Mouse (Mus musculus) stomach, adult 2 months (tissue): ENCODE data around the gene Uts2r. TPM values are rescaled to one million over a fixed set of nuclear protein-coding genes. Genes with fewer than 3 reads are reported as not detected.

Experiments used
- polyA plus RNA-seq: library from polyadenylated mRNA; depleted of rRNA; stranded (reverse); fragments of >200 nt; gene quantifications from 2 replicates; pipeline ENCODE4 v1.2.3, GENCODE M21; 2012; rRNA removed

Gene Uts2r
- not detected in 2 replicates for polyA plus RNA-seq

DNA sequence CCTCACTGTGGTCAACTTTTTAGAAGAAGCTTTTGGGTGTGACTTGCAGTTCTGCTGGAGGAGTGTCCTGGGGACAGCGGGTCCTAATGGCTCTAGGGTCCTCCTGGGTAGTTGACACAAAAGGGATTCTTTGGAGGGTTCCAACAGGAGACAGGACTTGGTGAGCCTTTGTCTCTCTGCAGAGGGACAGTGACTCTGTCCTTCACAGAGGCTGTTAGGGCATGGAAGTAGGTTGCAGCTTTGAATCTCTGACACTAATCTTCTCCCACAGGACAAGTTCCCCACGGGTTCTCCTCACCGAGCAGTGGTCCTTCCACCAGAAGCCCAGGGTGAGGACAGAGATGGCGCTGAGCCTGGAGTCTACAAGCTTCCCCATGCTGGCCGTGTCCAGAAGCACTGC is at the start of gene Uts2r:
Uts2r (plus strand) TSS at position 301 of the 400 bp plus-strand sequence.

DNA sequence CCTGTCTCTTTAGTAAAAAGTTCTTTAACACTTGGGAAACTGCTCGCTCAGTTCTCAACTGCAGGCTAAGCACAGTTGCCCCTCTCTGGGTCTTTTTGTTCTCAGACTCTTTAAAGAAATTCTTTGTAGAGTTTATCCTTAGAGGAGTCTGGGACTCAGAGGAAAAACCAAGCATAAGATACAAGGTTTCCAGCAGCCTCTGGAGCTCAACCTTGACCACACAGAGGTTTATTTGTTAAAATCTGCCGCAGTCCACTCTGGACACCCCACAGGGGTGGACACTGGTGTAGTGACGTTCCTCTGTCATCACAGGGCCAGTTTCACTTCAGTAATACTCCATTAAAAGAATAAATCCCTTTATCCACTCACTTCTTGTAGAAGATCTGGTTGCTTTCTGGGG is 41.5 kb upstream of the Uts2r start, which contains the start of gene Tex19.2:
Tex19.2 (minus strand) TSS at position 101 of the 400 bp plus-strand sequence.

DNA sequence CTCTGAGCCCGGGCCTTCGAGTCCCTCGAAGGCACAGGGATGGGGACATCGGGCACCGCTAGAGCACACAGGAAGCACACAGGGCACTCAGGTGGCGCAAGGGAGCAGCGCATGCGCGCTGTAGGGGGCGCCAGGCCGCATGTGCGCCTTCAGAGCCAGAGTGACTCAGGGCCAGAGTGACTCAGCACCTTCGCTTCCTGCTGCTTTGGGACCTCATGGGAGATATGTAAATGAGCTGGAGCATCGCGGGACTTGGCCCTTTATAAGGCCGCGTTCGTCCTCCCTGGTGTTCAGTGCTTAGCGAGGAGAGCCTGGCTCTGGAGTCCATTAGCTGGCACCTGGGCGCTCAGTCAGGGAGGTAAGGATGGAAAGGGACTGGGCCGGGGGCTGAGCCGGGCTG is 14.2 kb upstream of the Uts2r start, which contains the start of gene Tex19.1:
Tex19.1 (plus strand) TSS at position 279 of the 400 bp plus-strand sequence.

DNA sequence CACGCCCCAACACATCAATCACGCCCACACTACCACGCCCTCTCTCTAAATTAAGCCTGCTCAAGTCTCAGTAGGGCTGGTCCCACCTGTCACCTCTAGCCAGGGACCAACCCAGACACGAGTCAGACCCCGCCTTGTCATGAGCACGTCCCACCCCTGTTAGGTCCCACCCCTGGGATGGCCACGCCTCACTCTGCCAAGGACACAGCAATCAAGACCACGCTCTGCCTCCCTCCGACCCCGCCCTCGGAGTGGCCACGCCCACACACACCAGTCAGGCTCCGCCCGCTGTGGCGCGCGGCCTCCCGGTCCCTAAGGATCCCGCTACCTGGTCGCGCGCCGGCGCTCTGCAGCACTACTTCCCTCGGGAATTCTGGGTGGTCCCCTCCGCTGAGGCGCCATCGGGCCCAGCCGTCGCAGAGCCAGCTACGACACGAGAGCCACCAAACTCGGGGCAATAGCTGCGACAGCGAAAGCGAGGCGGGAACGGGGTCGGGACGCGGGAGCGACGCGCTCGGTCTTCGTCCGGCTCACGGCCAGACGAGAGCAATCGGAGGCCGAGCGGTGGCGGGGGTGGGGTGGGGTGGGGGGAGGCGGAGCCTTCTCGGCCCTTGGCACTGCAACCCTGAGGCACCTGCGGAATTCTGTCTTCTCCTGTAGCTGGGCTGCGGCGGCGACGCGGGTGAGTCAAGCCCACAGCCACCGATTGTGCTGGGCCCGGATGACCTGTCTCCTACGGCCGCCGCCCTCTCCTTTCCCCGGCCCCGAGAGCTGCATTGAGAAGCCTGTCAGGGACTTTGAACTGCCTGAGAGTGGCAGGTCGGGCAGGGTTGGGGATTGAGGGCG is 44.3 kb downstream of the Uts2r start, which contains the start of the genes Hexdc and Ogfod3:
Hexdc (plus strand) TSS at position 273 of the 846 bp plus-strand sequence.
Ogfod3 (minus strand) TSS at position 551 of the 846 bp plus-strand sequence.

Other genes with a start within 250 kb of the Uts2r start
- gene Ccdc57, start 227.4 kb upstream of the Uts2r start, polyA plus RNA-seq, result 0.17 and 0.57 TPM in 2 replicates
- 7.7 and 11.7 TPM in 2 replicates for gene Slc16a3, start 211.8 kb upstream of the Uts2r start, polyA plus RNA-seq
- 20.4 and 24.3 TPM in 2 replicates for gene Csnk1d, start 168.9 kb upstream of the Uts2r start, polyA plus RNA-seq
- 0.60 and 0.72 TPM in 2 replicates for gene Cd7, start 120.9 kb upstream of the Uts2r start, polyA plus RNA-seq
- gene Sectm1b, start 96.7 kb upstream of the Uts2r start, polyA plus RNA-seq, result 21.4 and 32.9 TPM in 2 replicates
- 2.0 and 4.8 TPM in 2 replicates for gene Sectm1a, start 79.1 kb upstream of the Uts2r start, polyA plus RNA-seq
- gene Tex19.2, start 41.6 kb upstream of the Uts2r start, polyA plus RNA-seq, result not detected in 2 replicates
- 0.04 TPM in 1 of 2 replicates, not detected in the other for gene Tex19.1, start 14.1 kb upstream of the Uts2r start, polyA plus RNA-seq
- gene Hexdc, start 44.2 kb downstream of the Uts2r start, polyA plus RNA-seq, result 8.6 and 10.0 TPM in 2 replicates
- 7.9 and 11.5 TPM in 2 replicates for gene Ogfod3, start 44.4 kb downstream of the Uts2r start, polyA plus RNA-seq
- gene Cybc1, start 69.1 kb downstream of the Uts2r start, polyA plus RNA-seq, result 10.2 and 10.3 TPM in 2 replicates
- gene Narf, start 77.0 kb downstream of the Uts2r start, polyA plus RNA-seq, result 12.5 and 16.9 TPM in 2 replicates
- gene Foxk2, start 99.7 kb downstream of the Uts2r start, polyA plus RNA-seq, result 17.9 and 23.9 TPM in 2 replicates
- gene Wdr45b, start 194.2 kb downstream of the Uts2r start, polyA plus RNA-seq, result 15.7 and 16.0 TPM in 2 replicates
- 1.3 and 1.7 TPM in 2 replicates for gene Rab40b, start 228.0 kb downstream of the Uts2r start, polyA plus RNA-seq